Mouse (Mus musculus) kidney, embryonic 15.5 days (tissue): ENCODE data around the gene Immp2l. TPM values are rescaled to one million over a fixed set of nuclear protein-coding genes. Genes with fewer than 3 reads are reported as not detected.

Experiments
- ATAC-seq: fragments of 200-750 bp; cut with Nextera tagmentation; replicated peaks from 2 replicates; pipeline ENCODE4 v1.8.0; 2017; ENCODE audit warnings: moderate TSS enrichment; ENCODE audit not compliant: low FRiP score
- H3K27ac ChIP-seq: fragments of 300-500 bp; sonication (generic); 2 replicates; pipeline ENCODE4 v1.5.1; 2015; ENCODE audit warnings: mild to moderate bottlenecking, inconsistent platforms
- H3K27me3 ChIP-seq: fragments of 300-500 bp; sonication (generic); 2 replicates; pipeline ENCODE4 v1.6.1; 2015; ENCODE audit warnings: inconsistent platforms
- H3K36me3 ChIP-seq: fragments of 300-500 bp; sonication (generic); 2 replicates; pipeline ENCODE4 v1.6.1; 2015; ENCODE audit warnings: inconsistent platforms
- H3K4me1 ChIP-seq: fragments of 300-500 bp; sonication (generic); 2 replicates; pipeline ENCODE4 v1.6.1; 2015; ENCODE audit warnings: inconsistent platforms
- H3K4me2 ChIP-seq: fragments of 300-500 bp; sonication (generic); 2 replicates; pipeline ENCODE4 v1.6.1; 2015; ENCODE audit warnings: moderate library complexity, mild to moderate bottlenecking, inconsistent platforms
- H3K4me3 ChIP-seq: fragments of 300-500 bp; sonication (generic); replicated peaks from 2 replicates; pipeline ENCODE4 v1.5.1; 2015; ENCODE audit warnings: mild to moderate bottlenecking, inconsistent platforms
- H3K9ac ChIP-seq: fragments of 300-500 bp; sonication (generic); 2 replicates; pipeline ENCODE4 v1.6.1; 2015; ENCODE audit warnings: mild to moderate bottlenecking, inconsistent platforms
- H3K9me3 ChIP-seq: fragments of 300-500 bp; sonication (generic); replicated peaks from 2 replicates; pipeline ENCODE4 v1.6.1; 2016; ENCODE audit warnings: inconsistent platforms
- WGBS: fragments of 180-500 bp; shearing (Covaris S2); methylation state at CpG from one replicate; pipeline ENCODE4 v1.1.7; 2015; ENCODE audit warnings: mixed read lengths; 5-methylcytosine and 5-hydroxymethylcytosine counted together
- polyA plus RNA-seq: library from polyadenylated mRNA; unstranded; fragments of >200 nt; fragmentation: Nextera tagmentation; extraction: Ambion mirVana; gene quantifications from 2 replicates; pipeline ENCODE4 v1.2.1, GENCODE M21; 2015

Gene Immp2l
- polyA plus RNA-seq, 1 experiment from 2014 or later = 8.6 TPM

DNA sequence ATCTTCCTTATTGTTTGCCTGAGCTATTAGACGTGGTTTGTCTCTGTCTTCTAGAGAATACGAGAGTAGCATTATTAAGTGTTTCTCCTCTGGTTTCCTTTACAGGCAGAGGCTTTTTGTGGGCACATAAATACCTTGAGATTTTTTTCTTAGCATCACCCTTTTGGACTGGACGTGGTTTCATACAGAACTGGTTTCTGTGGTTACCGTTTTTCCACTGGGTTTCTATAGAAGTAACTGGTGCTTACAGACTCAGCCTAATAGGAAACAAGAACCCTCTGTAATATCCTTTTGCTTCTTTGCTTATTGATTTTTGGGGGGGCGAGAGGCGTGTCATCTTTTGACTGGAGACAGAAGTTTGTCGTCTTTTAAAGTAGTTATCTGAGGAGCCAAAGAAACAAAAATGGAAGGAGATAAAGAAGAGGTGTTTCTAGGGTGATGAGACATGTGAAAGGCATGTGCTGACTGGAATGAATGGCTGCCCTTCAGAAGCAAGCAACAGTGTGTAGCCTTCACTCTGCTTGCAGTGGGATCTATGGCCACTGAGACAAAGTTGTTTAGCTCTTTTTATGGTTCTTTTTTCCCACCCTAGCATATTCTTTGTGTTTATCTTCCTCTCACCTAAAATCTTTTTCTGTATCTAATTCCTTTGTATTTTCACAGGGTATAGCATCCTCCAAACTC, 307.2 kb downstream of the Immp2l start:
- Histone ChIP-seq H3K9ac (no peak overlapping the region), H3K9me3 (no peaks in the 10 kb centered on the region), H3K4me1 (no peaks in the 10 kb centered on the region), H3K27ac (no peak overlapping the region), H3K36me3 (no peaks in the 10 kb centered on the region), H3K4me2 (no peak overlapping the region), H3K27me3 (no peaks in the 10 kb centered on the region), H3K4me3 (no peak overlapping the region)
- ATAC-seq = no peak
- 87% methylated on average over 7 of the region's 7 CpGs for WGBS

DNA sequence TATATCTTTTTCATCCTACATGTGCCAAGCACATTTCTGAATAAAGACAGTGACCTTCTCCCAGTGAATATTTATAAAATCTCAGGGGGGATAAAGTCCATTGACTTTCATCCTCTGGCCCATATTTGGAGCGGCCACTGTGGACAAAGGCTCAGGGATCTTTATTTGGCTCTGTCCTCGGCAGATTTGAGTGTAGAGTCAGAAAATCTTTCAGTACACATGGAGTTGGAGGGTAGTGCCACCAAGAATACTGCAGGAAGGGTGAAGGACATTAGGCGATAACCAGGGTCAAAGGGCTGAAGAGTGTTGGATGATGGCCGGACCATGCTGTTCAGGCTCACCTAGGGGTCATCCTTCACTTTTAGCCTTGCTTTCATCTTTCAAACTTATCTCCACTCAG, 321.7 kb downstream of the Immp2l start:
- Histone ChIP-seq H3K36me3 (no peaks in the 10 kb centered on the region), H3K4me2 (no peak overlapping the region), H3K4me1 (no peaks in the 10 kb centered on the region), H3K9me3 (no peaks in the 10 kb centered on the region), H3K4me3 (no peak overlapping the region), H3K27me3 (no peaks in the 10 kb centered on the region), H3K9ac (no peak overlapping the region), H3K27ac (no peak overlapping the region)
- WGBS = 81% methylated on average over 4 of the region's 4 CpGs
- no peak for ATAC-seq

DNA sequence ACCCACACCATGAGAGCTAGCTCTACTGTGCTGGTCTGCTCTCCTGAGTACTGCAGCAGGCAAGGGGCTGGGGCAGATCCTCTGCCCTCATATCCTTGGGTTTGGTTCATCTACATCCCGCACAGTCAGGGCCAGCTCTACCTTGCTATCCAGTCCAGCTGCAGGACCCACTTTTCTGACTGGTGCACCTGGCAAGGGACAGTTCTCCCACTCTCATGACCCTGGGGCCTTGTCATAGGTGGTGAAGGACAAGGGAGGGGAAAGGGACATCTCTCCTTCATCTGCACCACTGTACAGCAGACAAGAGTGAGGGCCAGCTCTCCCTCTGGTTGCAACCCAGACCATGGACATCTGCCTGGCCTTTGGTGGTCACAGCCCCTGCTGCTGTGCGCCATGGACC, 323.6 kb downstream of the Immp2l start:
- no peaks in the 10 kb centered on the region for H3K4me1 ChIP-seq
- no peaks in the 10 kb centered on the region for H3K36me3 ChIP-seq
- H3K9me3 ChIP-seq = no peaks in the 10 kb centered on the region
- H3K9ac ChIP-seq = no peak overlapping the region
- no peak overlapping the region for H3K4me3 ChIP-seq
- WGBS = 83% methylated on average over 2 of the region's 2 CpGs
- H3K4me2 ChIP-seq = no peak overlapping the region
- H3K27me3 ChIP-seq = no peaks in the 10 kb centered on the region
- H3K27ac ChIP-seq = no peak overlapping the region
- no peak for ATAC-seq

DNA sequence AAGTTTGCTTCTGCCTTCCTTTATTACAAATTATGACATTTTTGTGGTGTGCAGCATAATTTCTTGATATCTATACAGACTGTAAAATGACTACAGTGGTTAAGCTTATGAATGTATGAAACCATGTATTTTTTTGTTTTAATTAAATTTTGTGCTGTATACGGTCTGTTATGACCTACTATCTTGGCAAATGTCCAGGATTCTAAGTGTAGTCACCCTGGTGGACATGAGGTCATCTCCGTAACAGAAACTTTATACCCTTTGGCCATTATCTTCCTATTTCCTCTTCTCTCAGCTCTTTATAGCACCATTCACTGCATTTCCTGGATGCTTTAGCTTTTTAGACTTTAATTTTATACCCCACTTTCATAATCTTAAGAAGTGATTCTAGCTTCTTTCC, 325.5 kb downstream of the Immp2l start:
- Histone ChIP-seq H3K9ac (no peak overlapping the region), H3K9me3 (no peaks in the 10 kb centered on the region), H3K36me3 (no peaks in the 10 kb centered on the region), H3K4me3 (no peak overlapping the region), H3K27me3 (no peaks in the 10 kb centered on the region), H3K4me2 (no peak overlapping the region), H3K27ac (no peak overlapping the region), H3K4me1 (no peaks in the 10 kb centered on the region)
- ATAC-seq = no peak
- 60% methylated on average over 2 of the region's 2 CpGs for WGBS

DNA sequence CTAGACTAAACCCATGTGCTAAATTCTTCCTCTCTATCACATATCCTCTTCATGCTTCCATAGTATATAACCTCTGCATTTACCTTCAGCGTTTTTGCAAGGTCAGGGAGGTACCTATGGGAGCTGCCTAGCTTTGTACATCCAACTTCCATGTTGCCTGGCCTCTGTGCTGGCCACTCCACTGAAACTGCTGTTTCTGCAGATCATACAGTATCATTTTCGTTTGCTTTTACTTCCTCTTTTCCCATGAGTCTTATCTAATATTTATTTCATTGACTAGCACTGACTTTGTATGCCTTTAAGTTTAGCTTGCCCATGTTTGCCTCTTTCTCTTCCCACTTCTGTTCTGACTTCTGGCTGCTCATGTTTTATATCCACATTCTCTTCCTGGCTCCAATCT, 325.9 kb downstream of the Immp2l start:
- ATAC-seq = no peak
- H3K27ac ChIP-seq = no peak overlapping the region
- H3K27me3 ChIP-seq = no peaks in the 10 kb centered on the region
- H3K9me3 ChIP-seq = no peaks in the 10 kb centered on the region
- H3K36me3 ChIP-seq = no peaks in the 10 kb centered on the region
- no peak overlapping the region for H3K9ac ChIP-seq
- no peak overlapping the region for H3K4me2 ChIP-seq
- H3K4me1 ChIP-seq = no peaks in the 10 kb centered on the region
- H3K4me3 ChIP-seq = no peak overlapping the region
- 56% methylated on average over 2 of the region's 2 CpGs for WGBS

DNA sequence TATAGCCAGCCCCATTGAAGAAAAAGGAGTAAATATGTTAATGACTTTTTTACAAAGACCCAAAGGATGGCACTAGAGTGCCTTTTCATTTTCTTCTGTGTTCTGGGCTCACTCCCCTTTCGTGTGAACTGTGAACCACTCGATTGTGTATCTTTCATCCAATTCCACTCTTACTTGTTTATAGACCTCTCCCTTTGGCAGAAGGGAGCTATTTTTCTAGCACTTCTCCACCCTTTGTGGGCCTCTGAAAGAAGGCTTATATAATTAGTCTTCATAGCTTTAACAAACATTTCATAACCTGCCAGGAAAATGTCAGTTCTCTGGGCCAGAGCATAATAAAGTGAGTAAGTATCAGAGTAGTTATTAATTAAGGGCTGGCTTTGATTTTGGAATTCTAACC, 327.4 kb downstream of the Immp2l start:
- Histone ChIP-seq H3K27ac (no peak overlapping the region), H3K27me3 (no peaks in the 10 kb centered on the region), H3K9me3 (no peaks in the 10 kb centered on the region), H3K4me3 (no peak overlapping the region), H3K4me2 (no peak overlapping the region), H3K9ac (no peak overlapping the region), H3K4me1 (no peaks in the 10 kb centered on the region), H3K36me3 (no peaks in the 10 kb centered on the region)
- 66% methylated on average over 2 of the region's 2 CpGs for WGBS
- no peak for ATAC-seq

DNA sequence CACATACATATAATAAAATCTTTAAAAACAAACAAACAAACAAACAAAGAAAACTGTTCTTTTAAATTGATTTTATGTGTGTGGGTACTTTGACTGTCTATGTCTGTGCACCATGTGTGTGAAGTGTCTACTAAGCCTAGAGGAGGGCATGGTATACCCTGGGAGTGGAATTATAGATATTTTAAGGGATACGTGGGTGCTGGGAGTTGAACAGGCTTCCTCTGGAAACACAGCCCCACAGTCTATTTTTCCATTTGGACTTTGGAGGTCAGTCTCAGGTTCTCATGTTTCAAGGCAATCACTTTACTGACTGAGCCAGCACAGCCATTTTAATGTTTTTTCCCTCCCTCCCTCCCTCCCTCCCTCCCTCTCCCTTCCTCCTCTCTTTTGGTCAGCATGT, 331.0 kb downstream of the Immp2l start:
- 13% methylated on average over 1 of the region's 1 CpGs for WGBS
- no peak for ATAC-seq
- H3K36me3 ChIP-seq = no peaks in the 10 kb centered on the region

DNA sequence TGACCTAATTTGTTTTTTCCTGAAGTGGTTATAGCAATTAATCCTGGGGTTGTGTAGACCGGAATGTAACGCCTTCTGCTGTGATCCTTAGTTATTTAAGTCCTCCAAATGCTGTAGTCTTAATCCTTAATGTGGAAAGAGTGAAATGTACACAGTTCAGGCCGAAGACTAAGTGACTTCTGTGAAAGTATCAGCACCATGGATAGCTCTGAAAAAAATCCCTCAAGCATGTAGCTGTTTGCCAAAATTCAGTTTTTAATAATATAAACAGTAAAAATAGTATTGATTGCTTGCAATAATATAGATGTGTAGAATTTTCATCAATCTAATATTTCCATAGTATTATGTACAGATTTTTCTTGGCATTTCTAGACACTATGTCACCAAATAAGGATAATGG, 332.1 kb downstream of the Immp2l start:
- Histone ChIP-seq H3K27ac (no peak overlapping the region), H3K9ac (no peak overlapping the region), H3K4me2 (no peak overlapping the region), H3K36me3 (no peaks in the 10 kb centered on the region), H3K9me3 (no peaks in the 10 kb centered on the region), H3K4me3 (no peak overlapping the region), H3K27me3 (no peaks in the 10 kb centered on the region), H3K4me1 (no peaks in the 10 kb centered on the region)
- no peak for ATAC-seq
- WGBS = 48% methylated on average over 3 of the region's 3 CpGs

More for the DNA sequence above, 331.0 kb downstream of the Immp2l start:
- no peak overlapping the region for H3K4me3 ChIP-seq
- no peaks in the 10 kb centered on the region for H3K27me3 ChIP-seq
- H3K9ac ChIP-seq = no peak overlapping the region
- H3K27ac ChIP-seq = no peak overlapping the region
- H3K4me1 ChIP-seq = no peaks in the 10 kb centered on the region
- H3K4me2 ChIP-seq = no peak overlapping the region
- no peaks in the 10 kb centered on the region for H3K9me3 ChIP-seq

DNA sequence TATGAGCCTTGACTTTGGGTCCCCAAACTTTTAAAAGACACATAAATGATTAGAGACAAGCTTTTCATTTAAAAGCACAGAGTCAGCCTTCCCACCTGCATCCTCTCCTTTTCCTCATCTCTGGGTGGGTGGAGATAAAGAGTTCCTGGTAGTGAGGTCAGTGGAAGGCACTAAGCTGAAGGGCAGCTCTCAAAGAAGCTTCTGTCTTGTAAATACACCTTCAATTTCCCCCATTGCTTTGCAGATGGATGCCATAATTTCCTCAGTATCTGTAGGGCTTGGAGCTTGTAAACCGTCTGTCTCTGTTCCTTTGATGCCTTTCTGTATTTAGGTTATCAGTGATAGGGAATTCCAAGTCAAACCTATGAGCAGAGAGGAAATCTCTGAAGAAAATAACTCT, 362.8 kb downstream of the Immp2l start:
- 70% methylated on average over 1 of the region's 1 CpGs for WGBS
- ATAC-seq = no peak
- no peaks in the 10 kb centered on the region for H3K36me3 ChIP-seq
- no peaks in the 10 kb centered on the region for H3K27me3 ChIP-seq
- no peak overlapping the region for H3K9ac ChIP-seq
- H3K4me3 ChIP-seq = no peak overlapping the region
- no peaks in the 10 kb centered on the region for H3K9me3 ChIP-seq
- H3K4me1 ChIP-seq = no peaks in the 10 kb centered on the region
- H3K27ac ChIP-seq = no peak overlapping the region
- no peak overlapping the region for H3K4me2 ChIP-seq

DNA sequence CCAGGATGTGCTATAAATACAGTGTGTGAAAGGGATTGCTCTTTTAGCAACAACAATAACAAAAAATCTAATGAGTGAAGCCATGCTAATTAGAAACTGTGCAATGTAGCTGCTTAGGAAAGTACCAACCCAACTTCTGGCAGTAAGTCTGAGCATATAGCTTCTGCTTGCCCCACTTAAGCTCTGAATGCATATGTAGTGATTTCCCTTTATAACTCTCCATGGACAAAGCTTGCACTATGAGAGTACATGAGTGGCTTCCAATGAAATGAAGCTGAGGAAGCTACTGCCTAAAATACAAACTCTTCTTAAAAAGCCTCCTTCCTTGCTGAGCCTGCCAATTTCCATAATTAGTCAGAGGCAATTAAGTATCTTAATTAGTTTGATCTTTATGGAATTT, 370.3 kb downstream of the Immp2l start:
- no peak for ATAC-seq

DNA sequence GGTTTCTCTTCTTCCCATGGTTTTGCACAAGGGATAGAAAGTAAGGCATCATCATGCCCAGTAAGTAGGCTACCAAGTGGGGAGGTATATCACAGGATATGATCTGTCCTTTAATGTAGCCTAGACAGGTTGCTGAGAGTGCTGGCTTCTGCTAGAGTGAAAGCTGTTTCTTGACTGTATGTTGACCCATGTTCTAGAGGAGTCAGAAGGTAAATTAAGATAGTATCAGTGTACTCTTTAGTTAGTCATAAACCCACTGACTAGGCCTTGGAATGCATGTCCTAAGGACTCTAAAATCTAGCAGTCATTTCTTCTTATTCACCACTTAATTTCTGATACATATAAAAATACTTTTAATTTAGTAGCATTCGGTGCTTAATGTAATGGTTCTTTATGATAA, 377.2 kb downstream of the Immp2l start:
- Histone ChIP-seq H3K9me3 (no peaks in the 10 kb centered on the region), H3K36me3 (no peaks in the 10 kb centered on the region), H3K4me3 (no peak overlapping the region), H3K9ac (no peak overlapping the region), H3K4me1 (no peaks in the 10 kb centered on the region), H3K27me3 (no peaks in the 10 kb centered on the region), H3K27ac (no peak overlapping the region), H3K4me2 (no peak overlapping the region)
- ATAC-seq = no peak; the same call in 1 of the 2 replicates
- 90% methylated on average over 1 of the region's 1 CpGs for whole genome bisulfite sequencing

More for the DNA sequence above, 370.3 kb downstream of the Immp2l start:
- Histone ChIP-seq H3K27ac (no peak overlapping the region), H3K4me1 (no peaks in the 10 kb centered on the region), H3K4me3 (no peak overlapping the region), H3K4me2 (no peak overlapping the region), H3K9me3 (no peaks in the 10 kb centered on the region), H3K9ac (no peak overlapping the region), H3K36me3 (no peaks in the 10 kb centered on the region), H3K27me3 (no peaks in the 10 kb centered on the region)

DNA sequence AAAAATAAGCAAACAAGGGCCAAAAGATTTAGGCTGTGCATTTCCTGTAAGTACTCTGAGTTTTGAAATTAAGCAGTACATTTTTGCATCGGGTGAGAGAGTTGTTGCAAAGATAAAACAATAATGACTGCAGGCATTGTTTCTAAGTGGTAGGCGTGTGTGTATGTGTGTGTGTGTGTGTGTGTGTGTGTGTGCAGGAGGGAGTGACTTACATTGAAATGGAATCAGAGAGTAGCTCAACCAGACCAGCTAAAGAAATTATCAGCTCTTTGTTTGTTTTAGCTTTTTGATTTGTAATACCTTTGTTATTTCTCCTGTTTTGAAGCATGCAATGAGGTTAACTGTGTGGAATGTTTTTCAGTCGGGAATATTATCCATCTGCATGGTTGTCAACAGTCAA, 378.0 kb downstream of the Immp2l start:
- no peaks in the 10 kb centered on the region for H3K27me3 ChIP-seq
- H3K4me2 ChIP-seq = no peak overlapping the region
- H3K4me1 ChIP-seq = no peaks in the 10 kb centered on the region
- no peak for ATAC-seq
- 69% methylated on average over 3 of the region's 3 CpGs for WGBS
- no peak overlapping the region for H3K4me3 ChIP-seq
- H3K27ac ChIP-seq = no peak overlapping the region
- no peaks in the 10 kb centered on the region for H3K9me3 ChIP-seq
- H3K9ac ChIP-seq = no peak overlapping the region
- no peaks in the 10 kb centered on the region for H3K36me3 ChIP-seq

DNA sequence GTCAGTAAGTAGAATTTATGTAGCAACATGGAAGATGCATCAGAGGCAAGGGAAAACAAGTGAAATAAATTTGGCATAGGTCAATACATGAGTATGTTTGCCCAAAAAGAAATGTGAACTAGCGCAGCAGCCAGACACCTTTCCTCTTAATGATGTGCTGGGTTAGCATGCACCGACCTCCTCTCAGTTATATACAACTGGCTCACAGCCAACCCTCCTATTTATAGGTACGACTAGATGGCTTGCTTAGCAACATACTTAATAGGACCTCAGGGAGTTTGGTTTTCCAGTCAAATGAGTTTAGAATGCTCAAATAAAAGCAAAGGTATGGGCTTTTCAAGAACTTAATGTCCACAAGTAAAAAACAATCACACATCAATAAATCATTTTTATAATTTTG, 385.5 kb downstream of the Immp2l start:
- Histone ChIP-seq H3K9me3 (no peaks in the 10 kb centered on the region), H3K4me3 (no peak overlapping the region), H3K27ac (no peak overlapping the region), H3K9ac (no peak overlapping the region), H3K4me1 (no peaks in the 10 kb centered on the region), H3K27me3 (no peaks in the 10 kb centered on the region), H3K36me3 (no peaks in the 10 kb centered on the region), H3K4me2 (no peak overlapping the region)
- WGBS = 45% methylated on average over 3 of the region's 3 CpGs
- no peak for ATAC-seq
